Mouse (Mus musculus): ENCODE measurements around the gene Cemip2.

The Cemip2 gene

DNA sequence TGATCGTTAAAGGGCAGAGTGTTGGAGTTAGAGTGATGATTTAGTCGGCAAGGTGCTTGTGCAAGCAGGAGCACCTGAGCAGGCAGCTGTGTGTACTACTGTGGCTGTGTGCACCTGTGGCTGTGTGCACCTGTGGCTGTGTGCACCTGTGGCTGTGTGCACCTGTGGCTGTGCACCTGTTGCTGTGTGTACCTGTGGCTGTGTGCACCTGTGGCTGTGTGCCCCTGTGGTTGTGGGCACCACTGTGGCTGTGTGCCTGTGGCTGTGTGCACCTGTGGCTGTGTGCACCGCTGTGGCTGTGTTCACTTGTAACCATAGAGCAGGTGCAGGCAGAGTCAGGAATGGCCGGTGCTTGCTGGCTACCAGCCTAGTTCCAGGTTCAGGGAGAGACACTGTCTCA lies 38.1 kb downstream of the Cemip2 start:
- peaks cover 9% of the 10 kb centered on the region for H3K36me3 ChIP-seq (ENCODE audit: control insufficient read depth, insufficient read depth, low read length, poor library complexity, severe bottlenecking)
- no peak for DNase-seq (ENCODE audit: low read depth, low spot score)
- no peaks in the 10 kb centered on the region for H3K27me3 ChIP-seq (ENCODE audit: control insufficient read depth, insufficient read depth, low read length, poor library complexity, severe bottlenecking)

DNA sequence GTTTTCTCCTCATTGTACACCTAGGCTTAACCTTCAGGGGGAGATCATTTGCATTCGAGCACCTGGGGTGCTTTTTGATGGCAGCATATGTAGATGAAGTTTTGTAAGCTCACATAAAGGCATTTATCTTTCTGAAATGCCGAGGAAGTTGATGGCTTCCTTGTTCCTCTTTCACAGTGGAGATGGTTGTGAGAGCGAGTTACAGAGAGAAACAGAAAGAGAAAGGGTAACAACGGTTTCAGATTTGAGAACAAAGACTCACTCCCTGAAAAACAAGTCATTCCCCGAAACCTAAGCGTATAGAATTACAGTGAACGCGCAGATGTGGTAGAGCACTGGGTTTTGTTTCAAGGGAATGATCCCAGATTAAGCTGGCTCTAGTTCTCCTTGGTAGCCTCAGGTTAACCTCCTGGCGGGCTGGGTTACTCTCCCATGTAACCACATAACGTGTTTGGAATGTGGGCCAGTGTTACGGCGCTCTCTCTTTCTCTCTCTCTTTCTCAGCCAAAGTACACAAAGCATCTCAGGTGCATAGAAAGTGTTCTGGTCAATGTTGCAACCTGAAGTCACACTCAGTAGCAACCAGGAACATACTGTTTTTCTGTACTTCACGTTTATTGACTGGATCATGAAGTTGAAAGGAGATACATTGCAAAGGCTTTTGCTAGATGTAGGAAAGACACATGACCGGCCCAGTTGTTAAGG lies 40.0 kb downstream of the Cemip2 start:
- peak; percentile 66 for DNase-seq (ENCODE audit: low read depth, low spot score)
- Histone ChIP-seq H3K36me3 (ENCODE audit: control insufficient read depth, insufficient read depth, low read length, poor library complexity, severe bottlenecking) (peaks cover 4% of the 10 kb centered on the region), H3K27me3 (ENCODE audit: control insufficient read depth, insufficient read depth, low read length, poor library complexity, severe bottlenecking) (no peaks in the 10 kb centered on the region)

GRCm38 (mm10) chr19:21819585-21819984 lies 41.4 kb downstream of the Cemip2 start:
- Histone ChIP-seq H3K27me3 (ENCODE audit: control insufficient read depth, insufficient read depth, low read length, poor library complexity, severe bottlenecking) (no peaks in the 10 kb centered on the region), H3K36me3 (ENCODE audit: control insufficient read depth, insufficient read depth, low read length, poor library complexity, severe bottlenecking) (no peaks in the 10 kb centered on the region)
- no peak for DNase-seq (ENCODE audit: low read depth, low spot score)

GRCm38 (mm10) chr19:21820126-21820525 lies 42.0 kb downstream of the Cemip2 start:
- no peaks in the 10 kb centered on the region for H3K36me3 ChIP-seq (ENCODE audit: control insufficient read depth, insufficient read depth, low read length, poor library complexity, severe bottlenecking)
- no peak for DNase-seq (ENCODE audit: low read depth, low spot score)

DNA sequence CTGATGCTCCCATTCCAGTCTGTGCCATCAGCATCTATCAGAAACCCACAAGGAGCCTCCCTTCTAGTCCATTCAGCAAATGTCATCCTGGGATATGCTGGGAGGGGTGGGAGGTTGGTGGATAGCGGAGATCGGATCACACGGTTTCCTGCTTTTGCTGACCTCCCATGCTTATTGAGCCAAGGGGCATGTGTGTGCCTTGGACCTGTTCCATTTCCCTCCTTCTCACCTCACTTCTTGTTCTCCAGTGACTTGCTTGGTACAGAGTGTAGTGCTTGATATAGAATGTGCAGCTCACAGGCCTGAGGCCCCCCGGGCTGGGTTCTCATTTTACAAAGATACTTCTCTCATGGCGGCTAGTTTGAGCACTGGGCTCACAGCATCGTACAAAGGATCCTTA lies 43.7 kb downstream of the Cemip2 start:
- DNase-seq (ENCODE audit: low read depth, low spot score): no peak
- H3K36me3 ChIP-seq (ENCODE audit: control insufficient read depth, insufficient read depth, low read length, poor library complexity, severe bottlenecking): 0 out of 2 replicates have a peak, but pooled peaks cover 1% of the 10 kb centered on the region
- H3K27me3 ChIP-seq (ENCODE audit: control insufficient read depth, insufficient read depth, low read length, poor library complexity, severe bottlenecking): peaks cover 2% of the 10 kb centered on the region; the same call in 1 of the 2 replicates

More at GRCm38 (mm10) chr19:21820126-21820525, 42.0 kb downstream of the Cemip2 start:
- H3K27me3 ChIP-seq (ENCODE audit: control insufficient read depth, insufficient read depth, low read length, poor library complexity, severe bottlenecking): no peaks in the 10 kb centered on the region

DNA sequence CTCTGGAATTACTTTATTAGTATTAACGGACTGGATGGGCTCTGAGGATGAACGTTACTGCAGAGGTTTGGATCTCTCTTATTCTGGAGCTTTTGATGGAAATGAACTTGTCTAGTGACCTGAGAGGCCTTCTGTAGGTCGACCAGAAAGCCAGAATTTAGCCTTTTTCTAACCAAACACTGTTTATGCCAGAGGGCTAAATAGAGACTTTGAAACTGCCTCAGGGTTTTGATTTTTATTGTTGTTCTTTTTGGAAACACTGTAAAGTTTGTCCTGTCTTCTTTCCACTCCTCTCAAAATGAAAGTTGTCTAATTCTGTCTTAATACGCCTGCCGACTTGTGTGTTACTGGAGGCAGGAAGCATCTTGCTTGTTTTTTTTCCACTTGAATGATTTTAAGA lies 46.0 kb downstream of the Cemip2 start:
- 0 out of 2 replicates have a peak, but pooled peaks cover 2% of the 10 kb centered on the region for H3K36me3 ChIP-seq (ENCODE audit: control insufficient read depth, insufficient read depth, low read length, poor library complexity, severe bottlenecking)
- peaks cover 2% of the 10 kb centered on the region; the same call in 1 of the 2 replicates for H3K27me3 ChIP-seq (ENCODE audit: control insufficient read depth, insufficient read depth, low read length, poor library complexity, severe bottlenecking)
- no peak for DNase-seq (ENCODE audit: low read depth, low spot score)

- Histone ChIP-seq H3K27me3 (ENCODE audit: control insufficient read depth, insufficient read depth, low read length, poor library complexity, severe bottlenecking) (peaks cover 2% of the 10 kb centered on the region; the same call in 1 of the 2 replicates), H3K36me3 (ENCODE audit: control insufficient read depth, insufficient read depth, low read length, poor library complexity, severe bottlenecking) (peaks cover 2% of the 10 kb centered on the region; the same call in 1 of the 2 replicates)
- DNase-seq (ENCODE audit: low read depth, low spot score): no peak
Measured at GRCm38 (mm10) chr19:21825128-21825885, 47.2 kb downstream of the Cemip2 start.

DNA sequence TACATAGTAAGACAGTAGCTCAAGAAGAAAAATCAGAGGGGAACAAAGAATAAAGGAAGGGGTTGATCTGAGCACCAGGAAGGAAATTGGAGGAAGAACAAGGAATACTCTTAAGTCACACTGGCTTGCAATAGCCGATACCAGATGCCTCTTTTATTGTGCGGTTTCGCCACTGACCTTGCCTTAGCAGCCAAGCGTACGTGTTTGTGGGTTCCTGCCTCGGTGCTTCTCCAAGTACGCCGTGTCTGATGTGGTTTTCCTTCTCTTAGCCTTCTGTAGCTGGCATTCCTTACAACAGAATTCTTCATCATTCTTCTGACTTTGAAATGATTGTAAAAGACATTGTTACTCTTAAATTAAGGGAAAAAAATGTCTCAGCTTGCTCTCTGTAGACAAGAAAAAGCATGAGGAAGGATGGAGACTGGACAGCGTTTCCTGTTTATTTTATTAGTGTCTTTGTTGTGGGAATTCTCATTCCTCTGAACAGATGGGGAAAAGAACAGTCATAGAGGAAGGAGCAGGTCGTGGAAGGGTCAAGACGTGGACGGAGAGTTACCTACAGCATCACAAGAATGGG lies 55.4 kb downstream of the Cemip2 start:
- peaks cover 3% of the 10 kb centered on the region for H3K36me3 ChIP-seq (ENCODE audit: control insufficient read depth, insufficient read depth, low read length, poor library complexity, severe bottlenecking)
- DNase-seq (ENCODE audit: low read depth, low spot score): no peak
- no peaks in the 10 kb centered on the region for H3K27me3 ChIP-seq (ENCODE audit: control insufficient read depth, insufficient read depth, low read length, poor library complexity, severe bottlenecking)

- Histone ChIP-seq H3K36me3 (ENCODE audit: control insufficient read depth, insufficient read depth, low read length, poor library complexity, severe bottlenecking) (peaks cover 3% of the 10 kb centered on the region), H3K27me3 (ENCODE audit: control insufficient read depth, insufficient read depth, low read length, poor library complexity, severe bottlenecking) (no peaks in the 10 kb centered on the region)
- DNase-seq (ENCODE audit: low read depth, low spot score): no peak
Measured at GRCm38 (mm10) chr19:21834952-21835351, 56.8 kb downstream of the Cemip2 start.

- no peak for DNase-seq (ENCODE audit: low read depth, low spot score)
- no peaks in the 10 kb centered on the region for H3K27me3 ChIP-seq (ENCODE audit: control insufficient read depth, insufficient read depth, low read length, poor library complexity, severe bottlenecking)
- H3K36me3 ChIP-seq (ENCODE audit: control insufficient read depth, insufficient read depth, low read length, poor library complexity, severe bottlenecking): peaks cover 7% of the 10 kb centered on the region; the same call in 1 of the 2 replicates
Measured at GRCm38 (mm10) chr19:21850721-21851120, 72.6 kb downstream of the Cemip2 start.

- Histone ChIP-seq H3K27me3 (ENCODE audit: control insufficient read depth, insufficient read depth, low read length, poor library complexity, severe bottlenecking) (no peaks in the 10 kb centered on the region), H3K36me3 (ENCODE audit: control insufficient read depth, insufficient read depth, low read length, poor library complexity, severe bottlenecking) (peaks cover 5% of the 10 kb centered on the region; the same call in 1 of the 2 replicates)
- no peak for DNase-seq (ENCODE audit: low read depth, low spot score)
Measured at GRCm38 (mm10) chr19:21854526-21855228, 76.5 kb downstream of the Cemip2 start.

- DNase-seq (ENCODE audit: low read depth, low spot score): no peak
- Histone ChIP-seq H3K36me3 (ENCODE audit: control insufficient read depth, insufficient read depth, low read length, poor library complexity, severe bottlenecking) (peaks cover 4% of the 10 kb centered on the region; the same call in 1 of the 2 replicates), H3K27me3 (ENCODE audit: control insufficient read depth, insufficient read depth, low read length, poor library complexity, severe bottlenecking) (no peaks in the 10 kb centered on the region)
Measured at GRCm38 (mm10) chr19:21855421-21856128, 77.4 kb downstream of the Cemip2 start.

DNA sequence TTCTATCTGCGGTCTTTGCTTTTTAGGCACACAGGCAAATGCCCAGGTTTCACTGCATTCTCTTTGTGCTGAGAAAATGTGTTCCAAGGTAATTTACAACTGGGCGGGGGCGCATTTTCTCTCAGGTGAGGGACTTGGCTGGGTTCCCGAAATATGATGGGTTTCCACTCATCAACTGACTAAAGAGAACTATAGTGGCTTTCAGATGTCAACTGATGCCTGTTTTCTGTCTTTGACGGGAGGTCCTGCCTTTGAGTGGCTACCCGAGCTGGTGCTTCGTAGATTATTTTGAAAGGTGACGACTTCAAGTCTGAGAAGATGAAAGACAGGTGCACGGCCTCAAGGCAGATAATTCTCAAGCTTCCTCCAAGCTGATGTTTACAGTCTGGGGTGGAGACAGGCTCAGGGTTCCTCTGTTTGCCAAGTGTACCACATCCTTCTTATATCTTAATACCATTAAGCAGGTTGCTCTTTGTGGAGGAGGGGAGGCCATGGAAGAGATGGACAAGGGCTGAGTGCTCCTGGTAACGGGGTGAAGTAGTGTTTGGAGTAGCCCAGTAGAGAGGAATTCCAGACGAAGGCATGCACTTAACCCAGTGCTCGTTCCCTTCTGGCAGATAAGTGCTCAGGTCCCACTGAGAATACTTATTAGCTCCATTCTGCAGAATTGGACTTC lies 80.8 kb downstream of the Cemip2 start:
- Histone ChIP-seq H3K27me3 (ENCODE audit: control insufficient read depth, insufficient read depth, low read length, poor library complexity, severe bottlenecking) (no peaks in the 10 kb centered on the region), H3K36me3 (ENCODE audit: control insufficient read depth, insufficient read depth, low read length, poor library complexity, severe bottlenecking) (peaks cover 2% of the 10 kb centered on the region; the same call in 1 of the 2 replicates)
- DNase-seq (ENCODE audit: low read depth, low spot score): no peak
